Mouse (Mus musculus) mouse trophoblast stem cell (cell line): ENCODE data around the gene Atp2a1.

Source experiments
- in situ Hi-C, 2 experiments: fragments of 300-500 bp; cut with MseI, MboI; formaldehyde crosslinking; loops; 2 replicates in 1 of 2; 3 replicates in 1 of 2; pipeline ENCODE4 v1.15.1; 2025

Atp2a1 gene

DNA sequence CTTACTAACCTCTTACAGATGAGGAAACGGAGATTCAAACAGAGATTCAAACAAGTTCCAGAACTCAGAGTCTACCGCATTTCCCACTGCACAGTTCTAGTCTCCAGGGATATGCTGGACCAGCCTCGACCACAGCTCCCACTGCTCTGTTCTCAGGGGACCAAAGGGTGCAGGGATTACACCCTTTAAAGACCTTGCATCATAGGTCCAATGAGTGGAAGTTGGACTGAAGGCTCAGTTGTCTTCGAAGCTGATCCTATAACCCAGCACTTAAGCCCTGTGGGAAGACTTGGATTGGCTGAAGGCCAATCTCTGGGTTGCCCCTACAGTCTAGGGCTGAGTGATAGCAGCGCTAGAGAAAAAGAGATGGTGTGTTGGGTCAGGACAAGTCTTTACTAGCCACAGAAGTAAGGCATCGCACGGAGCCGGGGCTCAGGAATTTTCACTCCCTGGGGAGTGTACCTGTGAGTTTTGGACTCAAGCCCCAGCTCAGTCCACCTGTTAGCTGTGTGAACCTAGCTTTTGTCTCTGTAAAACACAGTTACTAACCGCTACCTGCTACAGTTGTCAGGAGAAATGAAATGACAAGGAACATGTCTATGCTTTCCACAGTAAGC, 10.7 kb upstream of the Atp2a1 start:
- in situ Hi-C loops: no loop called here

DNA sequence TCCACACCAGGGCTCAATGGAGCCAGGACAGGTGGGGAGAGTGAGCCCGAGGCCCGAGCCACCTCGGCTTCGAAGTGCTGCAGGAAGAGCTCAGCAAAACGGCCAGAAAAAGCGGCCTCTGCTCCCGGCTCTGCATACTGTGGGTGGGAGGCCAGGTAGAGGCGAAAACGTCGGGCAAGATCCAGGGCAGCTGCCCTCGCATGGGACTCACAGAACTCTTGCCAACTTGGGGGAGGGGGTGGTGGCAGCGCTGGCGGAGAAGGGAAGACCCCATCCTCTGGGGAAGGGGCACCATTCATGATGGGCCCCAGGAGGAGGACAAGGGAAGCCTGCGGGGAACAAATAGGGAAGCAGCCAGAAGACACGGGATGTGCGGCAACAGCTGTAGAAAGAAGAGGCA, 9.8 kb upstream of the Atp2a1 start:
- in situ Hi-C loops: no loop called here

GRCm38 (mm10) chr7:126472306-126472705, 9.4 kb upstream of the Atp2a1 start:
- in situ Hi-C loops: no loop called here

DNA sequence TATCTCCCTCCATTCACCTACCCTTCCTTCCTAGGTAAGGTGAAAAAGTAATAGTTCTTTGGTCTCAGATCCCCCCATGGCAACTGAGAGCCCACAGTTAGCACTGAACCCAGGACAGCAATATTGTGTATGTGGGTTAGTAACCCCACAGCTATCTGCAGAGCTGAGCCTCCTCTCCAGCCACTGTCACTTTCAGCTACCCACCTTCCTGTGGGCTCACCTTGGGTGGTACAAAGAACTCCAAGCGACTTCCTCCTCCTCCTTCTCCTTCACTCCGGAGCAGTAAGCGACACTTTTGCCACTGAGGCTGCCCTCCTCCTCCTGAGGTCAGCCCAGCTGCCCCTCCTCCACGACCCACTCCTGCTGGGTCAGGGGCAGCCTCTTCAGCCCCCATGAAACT, 8.9 kb upstream of the Atp2a1 start:
- in situ Hi-C loops: no loop called here

DNA sequence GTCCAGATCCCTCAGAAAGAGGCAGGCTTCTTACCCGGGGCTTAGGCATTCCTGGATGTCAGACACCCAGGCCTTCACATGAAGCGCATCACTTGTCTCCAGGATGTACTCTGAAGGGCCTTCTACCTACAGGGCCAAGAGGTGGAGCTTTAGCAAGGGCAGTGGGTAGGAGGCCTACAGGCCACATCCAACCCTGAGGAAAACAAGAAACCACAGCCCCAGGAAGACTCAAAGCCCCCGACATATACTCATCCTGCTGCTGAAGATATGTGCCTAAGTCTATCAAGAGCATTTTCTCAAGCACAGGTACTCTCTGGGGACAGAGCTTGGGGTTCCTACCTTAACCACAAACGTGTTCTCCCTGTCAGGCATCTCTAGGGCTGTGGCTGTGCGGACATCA, 8.5 kb upstream of the Atp2a1 start:
- in situ Hi-C loops: no loop called here

- in situ Hi-C loops: no loop called here
Measured at GRCm38 (mm10) chr7:126470077-126470476, 7.2 kb upstream of the Atp2a1 start.

DNA sequence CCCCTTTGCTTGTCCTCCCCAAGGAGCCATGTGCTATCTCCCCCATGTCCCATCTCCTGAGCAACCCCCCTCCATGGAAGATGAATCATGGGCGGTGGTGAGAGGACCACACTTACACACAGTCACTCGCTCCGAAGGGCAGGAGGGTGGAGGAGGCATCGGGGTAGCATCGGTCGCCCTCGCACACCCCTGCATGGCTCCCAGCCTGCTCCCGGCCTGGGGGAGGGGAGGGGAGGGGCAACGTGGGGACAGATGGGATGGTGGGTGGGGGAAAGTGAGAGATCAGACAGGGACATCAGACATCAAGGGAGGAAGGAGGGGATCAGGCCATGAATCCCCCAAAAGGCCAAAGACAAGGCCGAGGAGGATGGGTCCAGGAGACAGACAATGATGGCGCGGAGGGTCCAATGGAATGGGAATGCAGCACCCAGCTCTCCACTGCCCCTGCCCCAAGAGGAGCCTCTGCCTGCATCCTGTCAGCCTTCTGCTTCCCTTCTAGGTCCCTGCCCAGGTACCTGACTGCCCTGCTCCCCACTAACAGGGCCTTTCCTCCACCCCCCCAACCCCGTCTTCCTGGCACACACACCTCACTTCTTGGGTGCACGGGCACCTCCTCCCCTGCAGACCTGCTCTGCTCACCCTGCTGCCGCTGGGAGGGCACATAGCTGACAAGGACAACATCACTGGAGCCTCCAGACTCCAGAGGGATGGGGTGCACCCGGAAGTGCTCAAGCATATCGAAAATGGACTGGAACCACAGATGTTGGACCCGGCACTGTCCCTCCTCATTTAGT, 5.1 kb upstream of the Atp2a1 start:
- in situ Hi-C loops: no loop called here

- in situ Hi-C loops: no loop called here
Measured at GRCm38 (mm10) chr7:126467271-126467670, 4.4 kb upstream of the Atp2a1 start.

- in situ Hi-C loops: no loop called here
Measured at GRCm38 (mm10) chr7:126466707-126467106, 3.8 kb upstream of the Atp2a1 start.

DNA sequence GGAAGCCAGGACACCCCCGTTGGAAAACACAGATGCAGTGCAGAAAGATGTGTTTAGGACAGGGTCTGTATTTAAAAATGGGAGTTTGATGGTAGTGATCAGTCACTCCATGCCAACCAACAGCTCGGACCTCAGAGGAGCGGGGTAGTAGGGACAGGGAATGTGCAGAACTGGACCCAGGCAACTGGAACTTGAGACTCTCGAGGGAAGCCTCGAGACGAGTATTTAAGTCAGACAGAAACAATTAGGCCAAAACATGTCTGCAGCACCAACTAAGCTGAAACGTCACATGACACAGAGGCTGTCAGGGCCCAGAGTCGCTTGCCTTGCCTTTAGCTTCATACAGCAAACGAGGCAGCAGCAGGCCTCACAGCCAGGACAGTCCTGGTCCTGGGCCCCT, 3.2 kb upstream of the Atp2a1 start:
- in situ Hi-C loops: no loop called here

DNA sequence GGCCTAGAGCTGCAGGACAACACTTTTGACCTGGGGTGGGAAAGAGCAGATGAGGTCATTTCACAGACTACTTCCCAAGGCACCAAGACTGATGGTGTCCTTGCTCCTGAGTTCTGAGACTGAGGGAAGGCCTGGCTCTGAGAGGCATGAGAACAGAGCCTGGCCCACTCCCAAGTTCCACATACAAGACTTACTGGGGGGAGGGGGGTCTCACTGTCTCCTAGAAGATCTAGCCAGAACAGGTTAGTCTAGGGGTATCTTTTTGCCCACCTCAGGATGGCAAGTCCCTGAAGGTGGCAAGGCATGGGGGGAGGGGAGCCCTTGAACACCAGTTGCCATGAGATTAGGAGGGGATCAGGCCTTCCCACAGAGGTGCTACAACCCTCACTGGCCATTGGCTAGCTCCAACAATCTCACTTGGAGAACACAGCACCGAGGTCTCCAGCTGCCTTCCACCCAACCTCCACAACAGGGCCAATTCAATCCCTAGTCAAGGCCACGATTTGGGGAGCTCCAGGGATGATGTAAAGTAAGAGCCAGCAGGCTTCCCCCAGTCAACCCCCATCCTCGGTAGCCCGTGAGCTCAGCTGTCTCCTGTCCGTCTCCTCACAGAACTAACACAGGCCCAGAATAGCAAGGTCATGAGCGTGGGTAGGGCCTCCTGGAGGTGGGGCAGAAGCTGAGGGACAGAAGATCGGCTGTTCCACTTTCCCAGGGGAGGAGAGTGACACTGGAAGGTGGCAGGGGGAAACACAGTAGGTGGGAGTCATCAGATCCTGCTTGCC, 2.5 kb upstream of the Atp2a1 start:
- in situ Hi-C loops: no loop called here

DNA sequence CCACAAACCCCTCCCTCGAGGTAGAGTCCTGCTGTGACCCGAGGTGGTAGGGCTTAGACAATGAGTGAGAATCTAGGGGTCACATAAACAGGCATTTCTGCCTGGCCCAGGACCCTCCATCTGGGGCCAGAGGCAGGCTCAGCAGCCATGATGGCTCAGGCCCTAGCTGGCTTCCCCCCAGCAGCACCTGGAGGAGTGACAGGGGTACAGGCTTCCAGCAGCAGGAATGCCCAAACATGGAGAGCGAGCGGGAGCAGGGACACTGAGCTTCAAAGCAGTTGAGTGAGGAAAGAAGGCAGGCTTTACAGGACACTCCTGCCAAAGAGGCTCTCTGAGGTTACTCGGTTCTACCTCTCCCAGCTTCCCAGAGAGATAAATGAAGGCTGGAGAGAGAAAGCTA, 1.9 kb upstream of the Atp2a1 start:
- in situ Hi-C loops: no loop called here

GRCm38 (mm10) chr7:126464121-126464520, 1.2 kb upstream of the Atp2a1 start:
- in situ Hi-C loops: no loop called here

DNA sequence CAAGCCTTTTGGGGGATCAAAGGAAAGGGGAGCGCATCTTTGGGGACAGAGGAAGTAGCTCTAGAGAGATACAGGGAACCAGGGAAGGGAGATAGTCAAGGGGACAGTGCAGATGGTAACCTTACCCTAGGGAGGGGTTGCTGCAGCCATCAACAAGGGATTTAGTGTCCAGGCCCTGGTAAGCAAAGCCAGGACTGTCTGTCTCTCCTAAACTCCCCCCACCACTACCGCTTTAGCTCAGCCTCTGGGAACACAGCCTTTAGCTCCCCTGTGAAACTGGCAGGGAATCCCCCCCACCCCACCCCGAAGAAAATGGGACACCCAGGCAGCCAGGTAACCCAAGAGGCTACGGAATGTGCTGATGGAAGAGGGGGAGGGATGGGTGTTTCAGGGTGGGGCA, 639 bp upstream of the Atp2a1 start:
- in situ Hi-C loops: no loop called here

DNA sequence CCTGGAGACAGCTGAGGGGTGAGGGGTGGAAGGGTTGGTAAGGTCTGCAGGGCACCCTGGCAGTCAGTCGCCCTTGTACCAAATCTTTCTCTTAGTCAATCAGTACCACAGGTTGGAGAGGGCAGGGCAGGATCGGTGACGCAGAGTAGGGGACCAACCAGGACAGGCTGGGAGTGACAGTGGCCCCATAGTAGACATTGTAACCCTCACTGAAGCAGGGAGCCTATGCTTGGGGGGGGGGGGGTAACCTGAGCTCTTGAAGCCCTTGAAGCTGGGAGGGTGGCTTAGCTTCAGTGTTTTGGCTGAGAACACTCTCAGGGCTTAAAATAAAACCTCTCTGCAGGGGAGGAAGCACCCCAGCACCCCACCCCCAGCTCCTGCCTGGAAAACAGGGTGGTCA, 1.3 kb downstream of the Atp2a1 start:
- in situ Hi-C loops: no loop called here

- in situ Hi-C loops: no loop called here
Measured at GRCm38 (mm10) chr7:126460623-126461399, 2.1 kb downstream of the Atp2a1 start.

GRCm38 (mm10) chr7:126458844-126459618, 3.9 kb downstream of the Atp2a1 start:
- in situ Hi-C loops: no loop called here

DNA sequence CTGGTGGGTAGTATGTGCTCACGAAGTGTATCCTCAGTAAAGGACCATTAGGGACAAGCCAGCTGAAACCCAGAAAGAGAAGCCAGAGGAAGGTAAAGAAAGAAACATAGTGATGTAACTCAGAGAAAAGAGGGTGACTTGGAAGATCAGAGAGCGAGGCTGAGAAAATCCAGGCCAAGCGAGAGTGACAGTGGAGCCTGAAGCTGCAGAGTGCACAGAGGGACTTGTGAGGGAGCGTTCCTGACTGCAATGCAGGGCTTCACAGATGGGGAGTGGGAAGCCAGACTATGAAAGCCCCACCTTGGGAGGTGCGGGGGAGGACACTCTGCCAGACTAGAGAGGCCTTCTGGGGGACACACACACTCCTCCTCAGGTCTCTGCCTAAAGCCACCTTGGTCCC, 4.7 kb downstream of the Atp2a1 start:
- in situ Hi-C loops: no loop called here

DNA sequence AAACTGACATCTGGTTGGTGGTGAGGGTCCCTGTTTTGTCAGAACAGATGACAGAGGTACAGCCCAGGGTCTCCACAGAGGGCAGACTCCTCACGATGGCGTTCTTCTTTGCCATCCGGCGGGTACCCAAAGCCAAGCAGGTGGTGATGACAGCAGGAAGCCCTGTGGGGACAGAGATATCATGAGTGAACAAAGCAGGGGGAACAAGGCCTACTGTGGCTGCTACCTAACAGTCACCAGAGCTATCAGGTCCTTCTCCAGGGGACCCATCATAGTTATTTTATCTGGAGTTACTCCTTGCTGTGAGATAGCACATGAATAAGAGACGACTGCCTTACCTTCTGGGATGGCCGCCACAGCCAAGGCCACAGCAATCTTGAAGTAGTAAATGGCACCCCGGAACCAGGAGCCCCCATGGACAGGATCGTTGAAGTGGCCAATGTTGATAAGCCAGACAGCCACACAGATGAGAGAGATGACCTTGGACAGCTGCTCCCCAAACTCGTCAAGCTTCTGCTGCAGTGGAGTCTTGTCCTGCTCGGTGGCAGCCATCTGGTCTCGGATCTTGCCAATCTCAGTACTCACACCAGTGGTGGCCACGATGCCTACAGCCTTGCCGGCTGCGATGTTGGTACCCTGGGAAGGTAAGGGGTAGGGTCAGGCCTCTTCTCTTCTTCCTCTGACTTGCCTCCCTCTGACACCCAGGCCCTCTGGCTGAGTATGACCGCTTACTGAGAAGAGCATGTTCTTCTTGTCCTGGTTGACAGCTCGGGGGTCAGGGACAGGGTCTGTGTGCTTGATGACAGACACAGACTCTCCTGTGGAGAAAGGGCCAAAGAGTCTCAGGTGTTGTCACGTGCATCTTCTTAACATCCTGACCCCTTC, 6.3 kb downstream of the Atp2a1 start:
- in situ Hi-C loops: no loop called here

DNA sequence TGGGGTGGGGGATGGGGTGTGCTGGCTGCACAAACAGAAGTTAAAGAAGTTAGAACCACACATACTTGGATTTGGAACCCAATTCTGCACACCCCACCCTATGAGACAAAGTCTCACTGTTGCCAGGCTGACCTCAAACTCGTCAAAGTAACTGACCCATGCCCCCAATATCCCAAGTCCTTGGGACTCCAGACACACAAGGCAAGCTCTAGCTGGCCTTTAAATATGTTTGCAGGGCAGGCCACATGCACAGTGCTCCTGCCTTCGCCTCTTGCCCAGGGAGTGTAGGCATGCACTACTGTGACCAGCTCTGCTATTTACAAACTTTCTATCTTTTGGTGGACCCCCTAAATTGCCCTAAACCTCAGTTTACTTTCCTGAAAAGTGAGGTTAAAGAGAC, 7.7 kb downstream of the Atp2a1 start:
- in situ Hi-C loops: no loop called here
